Mouse (Mus musculus) liver, embryonic 14.5 days (tissue): ENCODE measurements around the gene Zfr2.

Experiments used
- CTCF ChIP-seq: IDR thresholded peaks from 2 replicates; pipeline ENCODE4 v1.5.1; 2016; ENCODE audit warnings: antibody characterized with exemption, low read depth, control low read depth
- EP300 ChIP-seq: IDR thresholded peaks from 2 replicates; pipeline ENCODE4 v1.6.1; 2016; ENCODE audit warnings: antibody characterized with exemption, low read depth

DNA sequence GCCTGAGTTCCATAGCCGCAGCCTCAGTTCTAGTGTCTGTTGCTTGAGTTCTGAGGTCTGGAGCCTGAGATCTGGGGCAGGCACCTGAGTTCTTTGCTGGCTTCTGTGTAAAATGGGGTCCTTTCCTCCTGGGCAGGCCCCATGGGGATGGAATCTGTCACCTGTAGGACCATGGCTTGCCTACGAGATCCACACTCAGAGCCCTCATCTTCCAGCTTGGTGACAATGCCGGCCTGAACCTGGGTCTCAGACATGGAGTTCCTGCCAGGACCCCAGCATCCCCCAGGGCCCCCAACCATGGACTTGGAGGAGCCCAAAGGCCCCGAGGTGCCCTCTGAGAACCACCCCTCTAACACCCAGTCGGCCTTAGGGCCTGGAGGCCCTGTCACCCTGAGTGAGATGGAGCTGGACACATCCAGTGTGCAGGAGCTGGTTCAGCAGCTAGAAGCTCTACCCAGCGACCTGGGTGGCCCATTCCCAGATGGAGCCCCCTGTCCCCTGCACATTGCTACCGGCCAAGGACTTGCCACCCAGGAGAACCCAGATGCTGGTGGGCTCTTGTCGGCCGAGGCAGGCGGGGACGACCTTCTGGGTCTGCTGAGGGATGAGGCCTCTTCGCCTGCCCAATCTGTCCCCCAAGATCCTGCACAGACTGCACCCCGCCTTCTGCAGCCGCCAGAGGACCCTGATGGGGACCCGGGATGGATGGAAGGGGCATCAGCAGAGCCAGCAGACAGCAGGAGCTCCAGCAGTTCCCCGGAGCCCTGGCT lies 35.9 kb downstream of the Zfr2 start:
- TF ChIP-seq CTCF (no peak), EP300 (no peak)
